Mouse (Mus musculus) gonadal fat pad, adult 2 months (tissue): ENCODE measurements around the gene Spef2. TPM values are rescaled to one million over a fixed set of nuclear protein-coding genes. Genes with fewer than 3 reads are reported as not detected.
"Not testable (repeated sequence)": the region's sequence is repeated elsewhere in the genome, so short reads cannot be mapped to it uniquely, and the experiment has no call there.

Experiments used
- DNase-seq: peaks from one replicate; pipeline ENCODE4 v3.0.0-alpha.2; 2012; ENCODE audit warnings: low read depth
- polyA plus RNA-seq: library from polyadenylated mRNA; depleted of rRNA; stranded (reverse); fragments of >200 nt; gene quantifications from 2 replicates; pipeline ENCODE4 v1.2.3, GENCODE M21; 2012

Gene Spef2
- polyA plus RNA-seq, 1 experiment = 0.27 TPM

GRCm38 (mm10) chr15:9668575-9668974 is 80.1 kb downstream of the Spef2 start:
- no peak for DNase-seq

GRCm38 (mm10) chr15:9664948-9665347 is 83.7 kb downstream of the Spef2 start:
- not testable (repeated sequence) for DNase-seq

- no peak for DNase-seq
Measured at GRCm38 (mm10) chr15:9661215-9661614, 87.5 kb downstream of the Spef2 start.

GRCm38 (mm10) chr15:9634471-9634870 is 114.2 kb downstream of the Spef2 start:
- DNase-seq = no peak

GRCm38 (mm10) chr15:9631657-9632056 is 117.0 kb downstream of the Spef2 start:
- no peak for DNase-seq

- DNase-seq = no peak
Measured at GRCm38 (mm10) chr15:9629660-9630059, 119.0 kb downstream of the Spef2 start.

GRCm38 (mm10) chr15:9624619-9625018 is 124.0 kb downstream of the Spef2 start:
- no peak for DNase-seq

- no peak for DNase-seq
Measured at GRCm38 (mm10) chr15:9608177-9608576, 140.5 kb downstream of the Spef2 start.

- no peak for DNase-seq
Measured at GRCm38 (mm10) chr15:9600088-9600455, 148.6 kb downstream of the Spef2 start.

GRCm38 (mm10) chr15:9599382-9600087 is 149.1 kb downstream of the Spef2 start:
- DNase-seq = no peak

GRCm38 (mm10) chr15:9596298-9597060 is 152.2 kb downstream of the Spef2 start:
- peak; percentile 3 for DNase-seq

GRCm38 (mm10) chr15:9589939-9590338 is 158.7 kb downstream of the Spef2 start:
- DNase-seq = no peak

- DNase-seq = no peak
Measured at GRCm38 (mm10) chr15:9580470-9581280, 168.0 kb downstream of the Spef2 start.

- DNase-seq = no peak
Measured at GRCm38 (mm10) chr15:9577303-9577702, 171.4 kb downstream of the Spef2 start.

GRCm38 (mm10) chr15:9574796-9575195 is 173.9 kb downstream of the Spef2 start:
- no peak for DNase-seq

GRCm38 (mm10) chr15:9573361-9573760 is 175.3 kb downstream of the Spef2 start:
- no peak for DNase-seq

GRCm38 (mm10) chr15:9572664-9573063 is 176.0 kb downstream of the Spef2 start:
- DNase-seq = no peak

GRCm38 (mm10) chr15:9571896-9572295 is 176.8 kb downstream of the Spef2 start:
- DNase-seq = no peak

GRCm38 (mm10) chr15:9567316-9567715 is 181.4 kb downstream of the Spef2 start:
- no peak for DNase-seq

GRCm38 (mm10) chr15:9565396-9565795 is 183.3 kb downstream of the Spef2 start:
- DNase-seq = peak; percentile 34

- DNase-seq = no peak
Measured at GRCm38 (mm10) chr15:9564156-9564555, 184.5 kb downstream of the Spef2 start.

- DNase-seq = not testable (repeated sequence)
Measured at GRCm38 (mm10) chr15:9557264-9557663, 191.4 kb downstream of the Spef2 start.
